Mouse (Mus musculus) megakaryocyte, embryonic 14.5 days (primary cell): ENCODE data around the gene Pkd1l1.

Experiments
- FLI1 ChIP-seq: IDR thresholded peaks from 2 replicates; pipeline ENCODE4 v1.6.1; 2012; ENCODE audit warnings: low read length, inconsistent platforms, mixed read lengths
- GATA1 ChIP-seq: IDR thresholded peaks from 3 replicates; pipeline ENCODE4 v1.6.1; 2012; ENCODE audit warnings: mixed read lengths, low read length, inconsistent platforms, borderline replicate concordance

- no peak for TF ChIP-seq GATA1
- TF ChIP-seq FLI1, result no peak
Observed at GRCm38 (mm10) chr11:8970509-8970908, 2.6 kb downstream of the Pkd1l1 start.
